Mouse (Mus musculus) thymus, postnatal 0 days (tissue): ENCODE measurements around the gene 2610507B11Rik. TPM values are rescaled to one million over a fixed set of nuclear protein-coding genes. Genes with fewer than 3 reads are reported as not detected.

Source experiments
- DNase-seq: peaks from one replicate; pipeline ENCODE4 v3.0.0-alpha.2; 2015; ENCODE audit warnings: low spot score
- polyA plus RNA-seq: library from polyadenylated mRNA; unstranded; fragments of >200 nt; fragmentation: Nextera tagmentation; extraction: Ambion mirVana; gene quantifications from 2 replicates; pipeline ENCODE4 v1.2.1, GENCODE M21; 2015

2610507B11Rik gene
- polyA plus RNA-seq, 1 experiment from 2014 or later: 107 TPM

- DNase-seq: no peak
These were observed 18.0 kb downstream of the 2610507B11Rik start for GRCm38 (mm10) chr11:78279586-78279985.

GRCm38 (mm10) chr11:78289146-78289763 lies 27.7 kb downstream of the 2610507B11Rik start:
- DNase-seq: no peak

GRCm38 (mm10) chr11:78290654-78291053 lies 29.1 kb downstream of the 2610507B11Rik start, which contains the start of gene BC030499:
Gene BC030499, plus strand, starts transcription at chr11:78290841.
- DNase-seq: no peak

- DNase-seq: no peak
These were observed 33.0 kb downstream of the 2610507B11Rik start for GRCm38 (mm10) chr11:78294585-78294984.

GRCm38 (mm10) chr11:78300917-78301316 lies 39.4 kb downstream of the 2610507B11Rik start:
- no peak for DNase-seq

GRCm38 (mm10) chr11:78301357-78302084 lies 40.0 kb downstream of the 2610507B11Rik start, which contains the start of gene Spag5:
Gene Spag5, plus strand, starts transcription at chr11:78301529.
- peak; percentile 93 for DNase-seq

GRCm38 (mm10) chr11:78305272-78305671 lies 43.7 kb downstream of the 2610507B11Rik start:
- DNase-seq: no peak

GRCm38 (mm10) chr11:78310861-78311511 lies 49.4 kb downstream of the 2610507B11Rik start:
- DNase-seq: no peak

GRCm38 (mm10) chr11:78313662-78314061 lies 52.1 kb downstream of the 2610507B11Rik start:
- DNase-seq: no peak

GRCm38 (mm10) chr11:78318411-78318810 lies 56.9 kb downstream of the 2610507B11Rik start:
- no peak for DNase-seq

- no peak for DNase-seq
These were observed 60.7 kb downstream of the 2610507B11Rik start for GRCm38 (mm10) chr11:78322076-78322831.

GRCm38 (mm10) chr11:78322860-78323259 lies 61.3 kb downstream of the 2610507B11Rik start, which contains the start of gene Aldoc:
Gene Aldoc, plus strand, starts transcription at chr11:78322968.
- peak; percentile 72 for DNase-seq

GRCm38 (mm10) chr11:78324000-78324785 lies 62.6 kb downstream of the 2610507B11Rik start:
- no peak for DNase-seq

- no peak for DNase-seq
These were observed 63.4 kb downstream of the 2610507B11Rik start for GRCm38 (mm10) chr11:78324965-78325364.

- no peak for DNase-seq
These were observed 65.7 kb downstream of the 2610507B11Rik start for GRCm38 (mm10) chr11:78327215-78327614.

- DNase-seq: peak; percentile 92
These were observed 66.3 kb downstream of the 2610507B11Rik start, which contains the start of gene Pigs for GRCm38 (mm10) chr11:78327634-78328511. Gene Pigs, plus strand, starts transcription at chr11:78328415.

GRCm38 (mm10) chr11:78328512-78329056 lies 67.0 kb downstream of the 2610507B11Rik start:
- no peak for DNase-seq

- DNase-seq: no peak
These were observed 71.1 kb downstream of the 2610507B11Rik start for GRCm38 (mm10) chr11:78332676-78333075.

- no peak for DNase-seq
These were observed 72.4 kb downstream of the 2610507B11Rik start for GRCm38 (mm10) chr11:78333992-78334391.
